Mouse (Mus musculus) splenic B cell, adult 2 months (primary cell): ENCODE measurements at regions not wholly inside any gene's neighbourhood (a gene's known extent, or its start where the extent isn't known, plus 50 kb on each side); places are given as distances from the start of the nearest gene placed in this dataset.
A peak's percentile ranks its signal among the peaks of the same experiment; 100 is the strongest.

ENCODE experiments used
- DNase-seq: peaks from one replicate; pipeline ENCODE4 v3.0.0-alpha.2; 2011; ENCODE audit warnings: low read depth, low spot score
- H3K27me3 ChIP-seq: 2 replicates; pipeline ENCODE4 v1.6.1; 2012; ENCODE audit warnings: mild to moderate bottlenecking, low read length, moderate library complexity, mixed read lengths; ENCODE audit not compliant: control insufficient read depth, poor library complexity, insufficient read depth, severe bottlenecking
- H3K36me3 ChIP-seq: 2 replicates; pipeline ENCODE4 v1.6.1; 2012; ENCODE audit warnings: mild to moderate bottlenecking, low read length, moderate library complexity, mixed read lengths; ENCODE audit not compliant: control insufficient read depth, poor library complexity, insufficient read depth, severe bottlenecking

DNA sequence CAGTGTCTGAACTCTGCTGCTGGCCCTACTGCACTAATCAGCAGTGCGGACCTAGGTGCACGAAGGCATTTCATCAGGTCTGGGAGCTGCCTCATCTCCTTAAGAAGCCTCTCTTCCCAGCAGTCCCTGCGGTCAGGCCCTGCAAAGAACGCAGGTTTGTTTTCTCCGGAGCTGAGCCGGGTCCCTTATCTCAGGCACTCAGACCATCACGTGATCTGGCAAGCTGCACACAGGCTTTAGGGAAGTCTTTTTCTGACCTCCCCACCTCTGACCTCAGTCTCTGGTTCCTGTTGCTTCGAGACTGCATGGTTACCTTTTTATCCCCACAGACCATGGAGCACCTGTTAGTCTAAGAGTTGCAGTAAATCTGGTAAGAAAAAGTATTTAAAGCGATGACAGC, 59.8 kb upstream of the Cpeb4 start:
- Histone ChIP-seq H3K27me3 (no peaks in the 10 kb centered on the region), H3K36me3 (no peaks in the 10 kb centered on the region)
- peak; percentile 56 for DNase-seq

- DNase-seq, result peak; percentile 96
- Histone ChIP-seq H3K27me3 (no peaks in the 10 kb centered on the region), H3K36me3 (no peaks in the 10 kb centered on the region)
These were observed 57.4 kb upstream of the Cpeb4 start for GRCm38 (mm10) chr11:31814616-31815015.

GRCm38 (mm10) chr11:31815855-31816488, 56.0 kb upstream of the Cpeb4 start:
- Histone ChIP-seq H3K27me3 (no peaks in the 10 kb centered on the region), H3K36me3 (no peaks in the 10 kb centered on the region)
- no peak for DNase-seq

DNA sequence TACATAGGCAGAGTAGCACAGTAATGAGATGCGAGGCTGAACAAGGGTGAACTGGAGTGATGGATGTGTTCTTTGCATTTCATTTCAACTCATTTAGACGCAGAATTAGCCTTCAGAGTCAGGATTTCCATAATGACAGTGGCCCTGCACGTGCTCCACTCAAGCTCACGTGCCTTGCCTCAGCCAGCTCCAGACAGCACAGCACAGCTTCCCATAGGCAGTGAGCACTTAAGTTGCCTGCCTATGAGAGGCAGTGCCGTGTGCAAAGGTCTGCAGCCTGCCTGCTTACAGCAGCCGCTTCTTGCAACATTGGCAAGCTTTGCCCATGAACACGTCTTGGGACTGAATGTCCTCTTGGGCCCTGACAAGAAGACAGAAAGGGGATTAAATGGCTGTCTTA, 54.0 kb upstream of the Cpeb4 start:
- no peak for DNase-seq
- no peaks in the 10 kb centered on the region for H3K36me3 ChIP-seq
- H3K27me3 ChIP-seq, result no peaks in the 10 kb centered on the region

GRCm38 (mm10) chr11:31819964-31820363, 52.0 kb upstream of the Cpeb4 start:
- Histone ChIP-seq H3K36me3 (no peaks in the 10 kb centered on the region), H3K27me3 (no peaks in the 10 kb centered on the region)
- DNase-seq, result peak; percentile 38

- peak; percentile 61 for DNase-seq
- Histone ChIP-seq H3K27me3 (no peaks in the 10 kb centered on the region), H3K36me3 (no peaks in the 10 kb centered on the region)
These were observed 50.3 kb upstream of the Cpeb4 start for GRCm38 (mm10) chr11:31821479-31822411.
